Mouse (Mus musculus) kidney, adult 2 months (tissue): ENCODE results near the gene Atf6b. TPM values are rescaled to one million over a fixed set of nuclear protein-coding genes. Genes with fewer than 3 reads are reported as not detected.

Source experiments
- DNase-seq: peaks from one replicate; pipeline ENCODE4 v3.0.0; 2021
- H3K27ac ChIP-seq: fragments of 200-500 bp; 2 replicates; pipeline ENCODE4 v1.5.1; 2012; ENCODE audit warnings: low read depth, low read length, control low read depth, inconsistent platforms; ENCODE audit not compliant: insufficient read depth
- H3K27me3 ChIP-seq: fragments of 200-500 bp; replicated peaks from 2 replicates; pipeline ENCODE4 v1.6.1; 2012; ENCODE audit warnings: mild to moderate bottlenecking, moderate library complexity, low read length, inconsistent platforms; ENCODE audit not compliant: control insufficient read depth, insufficient read depth
- H3K36me3 ChIP-seq: fragments of 200-500 bp; 2 replicates; pipeline ENCODE4 v1.6.1; 2012; ENCODE audit warnings: mild to moderate bottlenecking, moderate library complexity, low read length, inconsistent platforms; ENCODE audit not compliant: control insufficient read depth, insufficient read depth
- H3K4me1 ChIP-seq: fragments of 200-500 bp; 2 replicates; pipeline ENCODE4 v1.6.1; 2011; ENCODE audit warnings: low read length; ENCODE audit not compliant: control insufficient read depth, insufficient read depth
- H3K4me3 ChIP-seq: fragments of 200-500 bp; 2 replicates; pipeline ENCODE4 v1.5.1; 2011; ENCODE audit warnings: mild to moderate bottlenecking, low read depth, low read length, control low read depth; ENCODE audit not compliant: insufficient read depth
- CTCF ChIP-seq: fragments of 200-500 bp; conservative IDR thresholded peaks from 2 replicates; pipeline ENCODE4 v1.5.1; 2011; ENCODE audit warnings: low read depth, mild to moderate bottlenecking, control low read depth, low read length, moderate library complexity, mixed read lengths; ENCODE audit not compliant: insufficient read depth, insufficient read length
- POLR2A ChIP-seq: fragments of 200-500 bp; IDR thresholded peaks from one replicate; pipeline ENCODE4 v1.6.1; 2011; ENCODE audit warnings: low read depth, low read length, control low read depth
- WGBS: fragments of 180-500 bp; shearing (Covaris S2); methylation state at CpG from one replicate; pipeline ENCODE4 v1.1.7; 2018; 5-methylcytosine and 5-hydroxymethylcytosine counted together
- polyA plus RNA-seq: library from polyadenylated mRNA; depleted of rRNA; stranded (reverse); fragments of >200 nt; gene quantifications from 2 replicates; pipeline ENCODE4 v1.2.3, GENCODE M21; 2012

The Atf6b gene
- polyA plus RNA-seq, 1 experiment: 52.5 TPM

- TF ChIP-seq POLR2A (no peak), CTCF (no peak)
- Histone ChIP-seq H3K27ac (no peak overlapping the region), H3K27me3 (no peaks in the 10 kb centered on the region), H3K36me3 (no peaks in the 10 kb centered on the region), H3K4me1 (peaks cover 12% of the 10 kb centered on the region; the same call in 1 of the 2 replicates), H3K4me3 (peak overlapping the region; percentile 7; the same call in 1 of the 2 replicates)
- no peak for DNase-seq
- WGBS: 11% methylated on average over 48 of the region's 48 CpGs
These were observed 16.1 kb upstream of the Atf6b start for GRCm38 (mm10) chr17:34630761-34631301.

GRCm38 (mm10) chr17:34631647-34632046, 15.3 kb upstream of the Atf6b start:
- TF ChIP-seq CTCF: no peak
- TF ChIP-seq POLR2A: no peak
- H3K4me1 ChIP-seq: peaks cover 9% of the 10 kb centered on the region; the same call in 1 of the 2 replicates
- WGBS: 25% methylated on average over 12 of the region's 12 CpGs
- no peak for DNase-seq
- H3K36me3 ChIP-seq: no peaks in the 10 kb centered on the region
- H3K27ac ChIP-seq: no peak overlapping the region
- H3K4me3 ChIP-seq: no peak overlapping the region
- H3K27me3 ChIP-seq: no peaks in the 10 kb centered on the region

GRCm38 (mm10) chr17:34632261-34632691, 14.7 kb upstream of the Atf6b start:
- Histone ChIP-seq H3K4me3 (peak overlapping the region; percentile 52), H3K27ac (peak overlapping the region; percentile 49), H3K36me3 (no peaks in the 10 kb centered on the region), H3K27me3 (no peaks in the 10 kb centered on the region), H3K4me1 (peaks cover 9% of the 10 kb centered on the region; the same call in 1 of the 2 replicates)
- DNase-seq: peak; percentile 92
- TF ChIP-seq CTCF (no peak), POLR2A (no peak)
- 3% methylated on average over 26 of the region's 26 CpGs for WGBS

GRCm38 (mm10) chr17:34635671-34636070, 11.3 kb upstream of the Atf6b start:
- Histone ChIP-seq H3K27me3 (no peaks in the 10 kb centered on the region), H3K27ac (no peak overlapping the region), H3K4me1 (peaks cover 6% of the 10 kb centered on the region; the same call in 1 of the 2 replicates), H3K4me3 (no peak overlapping the region), H3K36me3 (no peaks in the 10 kb centered on the region)
- DNase-seq: no peak
- TF ChIP-seq CTCF (no peak), POLR2A (no peak)
- WGBS: 71% methylated on average over 2 of the region's 2 CpGs

- Histone ChIP-seq H3K36me3 (no peaks in the 10 kb centered on the region), H3K4me1 (no peaks in the 10 kb centered on the region), H3K4me3 (no peak overlapping the region), H3K27me3 (no peaks in the 10 kb centered on the region), H3K27ac (no peak overlapping the region)
- TF ChIP-seq CTCF: no peak
- no peak for TF ChIP-seq POLR2A
- 57% methylated on average over 3 of the region's 3 CpGs for WGBS
- DNase-seq: no peak
These were observed 9.5 kb upstream of the Atf6b start for GRCm38 (mm10) chr17:34637459-34637858.

- Histone ChIP-seq H3K27ac (no peak overlapping the region), H3K27me3 (no peaks in the 10 kb centered on the region), H3K4me1 (no peaks in the 10 kb centered on the region), H3K36me3 (no peaks in the 10 kb centered on the region), H3K4me3 (no peak overlapping the region)
- no peak for TF ChIP-seq CTCF
- TF ChIP-seq POLR2A: no peak
- 87% methylated on average over 7 of the region's 7 CpGs for WGBS
- no peak for DNase-seq
These were observed 7.3 kb upstream of the Atf6b start for GRCm38 (mm10) chr17:34639461-34640255.

- Histone ChIP-seq H3K4me1 (no peaks in the 10 kb centered on the region; the same call in 1 of the 2 replicates), H3K27me3 (no peaks in the 10 kb centered on the region), H3K27ac (peak overlapping the region; percentile 67; the same call in 1 of the 2 replicates), H3K36me3 (no peaks in the 10 kb centered on the region), H3K4me3 (no peak overlapping the region)
- WGBS: 31% methylated on average over 11 of the region's 11 CpGs
- DNase-seq: peak; percentile 63
- TF ChIP-seq CTCF: peak; percentile 30
- TF ChIP-seq POLR2A: no peak
These were observed 6.0 kb upstream of the Atf6b start for GRCm38 (mm10) chr17:34640778-34641601.
